Mouse (Mus musculus) spleen, postnatal 10 days (tissue): ENCODE results near the gene Zbtb7b.

Experiments used
- DNase-seq, 2 experiments: peaks; one replicate each; pipeline ENCODE4 v3.0.0; 2021 to 2022; ENCODE audit warnings: low spot score in 2 of 2

Zbtb7b gene

GRCm38 (mm10) chr3:89337062-89337720 lies 57.4 kb downstream of the Zbtb7b start:
- DNase-seq: no peak

DNA sequence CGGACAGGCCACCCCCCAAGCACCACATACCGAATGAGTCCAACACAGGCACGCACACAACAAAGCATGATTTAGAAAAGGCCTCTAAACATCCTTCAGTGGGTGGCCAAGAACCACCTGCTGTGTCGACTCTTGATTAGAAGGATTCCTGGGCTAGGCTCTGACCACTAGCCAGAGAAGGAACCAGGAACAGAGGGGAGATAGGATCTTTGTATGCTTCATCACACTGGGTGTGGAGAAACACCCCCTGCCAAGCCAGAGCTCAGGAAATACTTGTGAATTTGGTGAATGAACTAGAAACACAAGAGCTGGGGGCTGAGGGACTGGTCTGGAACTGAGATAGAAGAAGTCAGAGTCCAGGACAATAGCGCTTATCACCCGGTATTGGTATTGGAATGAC lies 58.0 kb downstream of the Zbtb7b start:
- no peak for DNase-seq

- DNase-seq: no peak
Measured at GRCm38 (mm10) chr3:89333053-89333452, 61.5 kb downstream of the Zbtb7b start.

DNA sequence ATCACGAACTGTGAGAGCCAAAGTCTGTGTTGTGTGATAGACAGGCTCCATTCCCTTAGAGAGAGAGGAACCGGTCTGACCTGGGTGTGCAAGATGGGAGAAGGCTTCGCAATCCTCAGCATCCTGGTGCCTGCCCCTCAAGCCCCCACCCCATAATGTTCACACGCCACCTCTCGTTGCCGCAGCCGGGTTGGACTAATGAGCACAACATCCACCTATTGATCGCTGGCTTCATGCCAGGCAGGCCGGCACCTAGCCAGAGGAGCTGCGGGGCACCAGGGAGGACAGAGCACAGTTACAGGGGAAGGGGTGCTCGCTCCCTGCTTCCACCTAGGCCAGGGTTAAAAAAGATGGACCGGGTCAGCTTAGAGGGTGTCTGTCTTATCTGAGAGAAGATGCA lies 62.1 kb downstream of the Zbtb7b start:
- DNase-seq: no peak

DNA sequence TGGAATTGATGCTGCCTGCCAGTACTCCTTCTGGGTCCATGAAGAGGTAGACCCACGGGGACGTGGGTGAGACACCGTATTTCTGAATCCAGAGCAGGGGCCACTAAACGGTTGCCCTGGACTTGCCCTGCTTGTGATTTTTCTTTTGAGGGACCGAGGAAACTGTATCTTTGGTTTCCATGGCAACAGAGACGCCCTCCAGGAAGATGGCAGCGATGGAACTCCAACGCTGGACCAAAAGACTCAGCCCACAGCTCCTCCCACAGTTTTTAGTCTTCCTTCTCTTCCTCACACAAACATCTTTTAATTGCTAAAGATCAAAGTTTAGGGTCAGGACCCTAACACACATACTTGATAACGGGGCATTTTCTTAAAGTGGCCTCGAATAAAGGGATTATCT lies 62.6 kb downstream of the Zbtb7b start:
- no peak for DNase-seq

DNA sequence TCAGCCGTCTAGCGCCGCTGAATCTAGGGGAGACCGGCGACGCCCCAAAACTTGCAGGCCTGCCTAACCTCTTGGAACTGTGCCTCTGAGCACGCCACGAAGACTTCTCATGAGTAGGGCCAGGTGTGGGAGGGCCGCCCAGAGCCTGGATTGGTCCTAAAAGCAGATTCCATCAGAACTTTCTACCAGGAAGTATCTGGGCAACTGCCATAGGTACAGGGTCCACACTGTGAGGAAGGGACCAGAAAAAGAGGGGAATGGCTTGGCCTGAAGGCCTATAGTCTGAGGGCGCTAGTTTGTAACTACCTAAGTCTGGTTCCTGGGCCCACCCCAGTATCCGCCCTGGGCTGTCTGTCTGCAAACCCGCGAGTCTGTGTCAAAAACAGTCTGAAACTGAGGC lies 63.0 kb downstream of the Zbtb7b start:
- no peak for DNase-seq

DNA sequence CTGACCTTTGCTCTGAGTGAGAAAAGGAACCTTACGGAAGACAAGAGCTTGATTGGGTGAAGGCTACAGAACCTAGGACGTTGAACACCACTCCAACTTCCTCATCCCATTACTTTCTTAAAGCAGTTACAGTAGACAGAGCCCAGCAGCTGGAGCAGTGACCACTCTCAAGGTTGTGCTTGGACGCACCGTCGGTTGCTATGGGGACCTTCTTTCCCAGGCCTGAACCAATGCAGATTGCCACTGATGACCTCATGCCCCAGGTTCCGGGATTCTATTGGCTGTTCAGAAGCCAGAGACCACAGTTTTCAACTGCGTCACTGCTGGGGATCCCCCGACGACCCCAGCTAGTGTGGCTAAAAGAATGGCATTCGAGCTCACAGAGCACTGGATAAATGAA lies 63.6 kb downstream of the Zbtb7b start:
- DNase-seq: no peak

DNA sequence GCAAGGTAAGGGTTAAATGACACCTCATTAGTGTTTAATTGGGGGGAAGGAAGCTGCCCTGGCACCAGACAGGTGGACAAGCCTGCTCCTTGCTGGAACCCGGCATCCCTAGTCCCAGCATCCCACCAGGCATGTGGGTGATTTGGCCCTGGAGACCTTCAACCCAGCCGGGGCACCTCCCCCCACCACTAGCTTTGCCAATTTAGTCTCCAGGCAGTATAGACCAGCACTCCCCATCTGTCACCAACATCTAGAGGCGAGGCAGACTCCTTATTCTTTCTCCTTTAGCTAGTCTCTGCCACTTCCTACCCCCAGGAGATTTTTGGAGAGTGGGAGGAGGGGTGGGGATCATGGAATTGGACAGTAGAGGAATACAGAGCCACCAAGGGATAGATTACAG lies 64.2 kb downstream of the Zbtb7b start:
- DNase-seq: no peak

GRCm38 (mm10) chr3:89328623-89329022 lies 66.0 kb downstream of the Zbtb7b start:
- no peak for DNase-seq
